Mouse (Mus musculus) embryonic facial prominence, embryonic 10.5 days (tissue): ENCODE results near the gene Csnk1g1. TPM values are rescaled to one million over a fixed set of nuclear protein-coding genes. Genes with fewer than 3 reads are reported as not detected.

ENCODE experiments used
- DNase-seq: peaks from one replicate; pipeline ENCODE4 v3.0.0-alpha.2; 2017; ENCODE audit warnings: low spot score
- H3K27ac ChIP-seq: fragments of 300-500 bp; sonication (generic); replicated peaks from 2 replicates; pipeline ENCODE4 v1.5.1; 2016; ENCODE audit warnings: mild to moderate bottlenecking
- H3K27me3 ChIP-seq: fragments of 300-500 bp; sonication (generic); replicated peaks from 2 replicates; pipeline ENCODE4 v1.6.1; 2016; ENCODE audit warnings: low read depth, mild to moderate bottlenecking; ENCODE audit not compliant: poor library complexity, severe bottlenecking
- H3K36me3 ChIP-seq: fragments of 300-500 bp; sonication (generic); replicated peaks from 2 replicates; pipeline ENCODE4 v1.6.1; 2016; ENCODE audit warnings: mild to moderate bottlenecking, moderate library complexity
- H3K4me1 ChIP-seq: fragments of 300-500 bp; sonication (generic); 2 replicates; pipeline ENCODE4 v1.6.1; 2016
- H3K4me3 ChIP-seq: fragments of 300-500 bp; sonication (generic); 2 replicates; pipeline ENCODE4 v1.5.1; 2016; ENCODE audit warnings: mild to moderate bottlenecking, moderate library complexity
- H3K9me3 ChIP-seq: fragments of 300-500 bp; sonication (generic); 2 replicates; pipeline ENCODE4 v1.6.1; 2016; ENCODE audit warnings: mild to moderate bottlenecking
- WGBS: fragments of 180-500 bp; shearing (Covaris S2); methylation state at CpG from one replicate; pipeline ENCODE4 v1.1.7; 2016; 5-methylcytosine and 5-hydroxymethylcytosine counted together
- polyA plus RNA-seq: library from polyadenylated mRNA; unstranded; fragments of >200 nt; fragmentation: Nextera tagmentation; extraction: Ambion mirVana; gene quantifications from 2 replicates; pipeline ENCODE4 v1.2.1, GENCODE M21; 2016

Csnk1g1 gene
- polyA plus RNA-seq, 1 experiment from 2014 or later = 19.4 TPM

- H3K9me3 ChIP-seq = no peaks in the 10 kb centered on the region
- H3K4me3 ChIP-seq = no peak overlapping the region
- 83% methylated on average over 3 of the region's 3 CpGs for WGBS
- H3K36me3 ChIP-seq = peaks cover 12% of the 10 kb centered on the region
- peaks cover 16% of the 10 kb centered on the region for H3K4me1 ChIP-seq
- no peaks in the 10 kb centered on the region for H3K27me3 ChIP-seq
- H3K27ac ChIP-seq = no peak overlapping the region
- no peak for DNase-seq
Observed at GRCm38 (mm10) chr9:66080804-66081459, 172.2 kb downstream of the Csnk1g1 start.

DNA sequence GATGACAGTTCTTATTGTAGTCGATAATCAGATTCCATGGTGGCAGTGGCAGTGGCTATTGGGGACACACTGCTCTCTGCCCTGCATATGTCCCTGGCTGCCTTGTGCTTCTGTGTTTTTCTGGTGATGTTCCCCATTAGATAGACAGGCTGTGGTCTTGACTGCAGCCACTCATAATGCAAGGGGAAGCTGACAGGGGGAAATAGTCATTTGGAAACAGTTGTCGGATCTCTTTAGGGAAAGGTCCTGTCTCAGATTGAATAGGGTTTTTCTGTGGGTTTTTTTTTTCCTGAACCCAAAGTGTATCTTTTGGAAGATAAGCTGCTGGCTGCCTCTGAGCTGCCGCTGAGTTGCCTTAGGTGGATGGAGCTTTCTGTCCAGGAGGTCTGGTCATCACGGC is 173.3 kb downstream of the Csnk1g1 start:
- Histone ChIP-seq H3K27me3 (no peaks in the 10 kb centered on the region), H3K4me1 (peaks cover 16% of the 10 kb centered on the region), H3K27ac (no peak overlapping the region), H3K4me3 (no peak overlapping the region), H3K9me3 (no peaks in the 10 kb centered on the region), H3K36me3 (peaks cover 22% of the 10 kb centered on the region)
- DNase-seq = no peak
- WGBS = 85% methylated on average over 4 of the region's 4 CpGs

DNA sequence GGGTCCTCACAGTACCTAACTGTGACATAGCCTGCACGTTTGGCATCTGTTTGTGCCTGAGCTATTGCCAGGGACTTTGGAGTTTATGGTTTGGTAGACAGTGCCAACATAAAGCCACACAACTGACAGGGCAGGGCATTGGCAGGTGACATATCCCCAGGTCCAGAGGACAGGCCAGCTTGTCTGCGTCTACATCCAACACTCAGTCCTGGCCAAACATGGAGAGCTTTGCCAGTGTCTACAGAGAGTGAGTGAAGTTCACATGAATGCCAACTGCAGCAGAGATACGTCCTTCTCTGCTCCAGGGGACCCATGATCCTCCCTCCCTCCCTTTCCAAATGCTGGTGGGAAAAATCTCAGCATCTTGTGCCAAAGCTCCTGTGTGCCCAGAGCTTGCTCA is 175.4 kb downstream of the Csnk1g1 start:
- WGBS = 89% methylated on average over 3 of the region's 3 CpGs

DNA sequence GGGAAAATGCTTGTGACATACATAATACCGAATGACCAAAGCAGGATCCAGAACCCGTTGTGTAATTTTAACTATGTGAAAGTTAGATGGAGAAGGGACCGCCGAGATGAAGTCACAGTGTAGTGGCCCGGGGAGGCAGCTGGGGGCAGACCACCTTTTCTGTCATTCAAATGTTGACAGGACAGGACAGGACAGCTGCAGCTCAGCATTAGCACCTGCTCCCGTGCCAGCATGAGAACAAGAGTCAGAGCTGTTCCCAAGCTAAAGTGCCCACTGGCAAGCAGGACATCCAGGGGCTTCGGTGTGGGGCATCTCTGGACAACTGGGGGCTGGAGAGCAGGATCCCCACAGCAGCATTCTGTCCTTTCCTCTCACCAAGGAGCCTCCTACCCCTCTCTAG is 178.3 kb downstream of the Csnk1g1 start:
- H3K4me3 ChIP-seq = no peak overlapping the region
- H3K36me3 ChIP-seq = peaks cover 72% of the 10 kb centered on the region
- WGBS = 93% methylated on average over 7 of the region's 7 CpGs
- no peak for DNase-seq
- no peaks in the 10 kb centered on the region for H3K9me3 ChIP-seq
- H3K27me3 ChIP-seq = no peaks in the 10 kb centered on the region
- H3K27ac ChIP-seq = no peak overlapping the region
- H3K4me1 ChIP-seq = peaks cover 22% of the 10 kb centered on the region

More for the DNA sequence above, 175.4 kb downstream of the Csnk1g1 start:
- Histone ChIP-seq H3K9me3 (no peaks in the 10 kb centered on the region), H3K27me3 (no peaks in the 10 kb centered on the region), H3K4me3 (no peak overlapping the region), H3K36me3 (peaks cover 44% of the 10 kb centered on the region), H3K4me1 (peaks cover 15% of the 10 kb centered on the region), H3K27ac (no peak overlapping the region)
- no peak for DNase-seq

DNA sequence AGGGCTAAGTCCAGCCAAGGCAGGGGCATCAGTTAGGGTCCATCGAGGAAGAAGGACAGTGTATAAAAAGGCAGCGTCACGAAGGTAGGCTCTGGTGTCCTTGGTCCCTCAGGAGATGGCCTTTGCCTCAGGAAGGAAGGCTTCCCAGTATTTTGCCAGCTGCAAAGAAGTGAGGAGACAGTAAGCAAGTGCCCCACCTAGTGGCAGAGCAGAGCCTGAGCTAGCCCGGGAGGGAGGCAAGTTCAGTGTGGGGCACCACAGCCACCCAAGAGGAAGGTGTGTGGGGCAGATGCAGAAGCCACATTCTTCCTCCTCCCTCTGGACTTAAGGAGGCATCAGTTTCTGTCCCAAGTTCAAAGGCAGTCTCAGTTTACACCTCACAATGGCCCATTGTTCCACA is 179.7 kb downstream of the Csnk1g1 start:
- WGBS = 33% methylated on average over 4 of the region's 4 CpGs
- no peak overlapping the region for H3K27ac ChIP-seq
- no peaks in the 10 kb centered on the region for H3K9me3 ChIP-seq
- H3K4me1 ChIP-seq = peaks cover 31% of the 10 kb centered on the region
- peak; percentile 71 for DNase-seq
- H3K27me3 ChIP-seq = no peaks in the 10 kb centered on the region
- H3K36me3 ChIP-seq = peaks cover 86% of the 10 kb centered on the region
- no peak overlapping the region for H3K4me3 ChIP-seq

DNA sequence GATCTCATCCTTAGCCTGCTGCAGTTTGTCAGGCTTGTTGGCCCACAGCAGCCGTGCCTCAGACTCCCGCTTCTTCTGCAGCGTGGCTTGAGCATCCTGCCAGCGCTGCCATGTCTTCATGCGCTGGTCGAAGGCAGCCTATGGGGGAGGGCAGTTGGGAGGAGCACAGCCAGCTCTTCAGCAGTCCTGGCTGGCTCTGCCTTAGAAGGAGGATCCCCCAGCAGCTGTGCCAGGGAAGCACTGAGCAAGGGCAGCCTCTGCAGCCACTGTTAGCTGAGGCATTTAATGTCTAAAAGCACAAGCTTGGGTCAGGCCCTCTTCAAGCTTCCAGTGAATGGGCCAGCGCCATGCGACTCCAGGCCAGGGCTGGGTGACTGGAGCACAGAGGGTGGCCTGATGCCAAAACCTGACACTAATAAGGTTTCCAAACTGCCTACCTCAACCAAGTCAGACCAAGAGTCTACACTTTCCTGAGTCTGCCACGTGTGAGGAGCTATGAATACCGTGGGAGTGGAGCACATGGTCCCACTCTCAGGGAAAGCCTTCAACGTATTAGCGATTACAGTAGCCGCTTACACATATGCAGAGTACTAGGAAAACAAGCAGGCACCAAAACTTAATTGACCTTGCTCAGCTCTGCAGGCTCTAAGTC is 182.0 kb downstream of the Csnk1g1 start:
- H3K36me3 ChIP-seq = peaks cover 99% of the 10 kb centered on the region
- H3K27ac ChIP-seq = no peak overlapping the region
- DNase-seq = no peak

GRCm38 (mm10) chr9:66091327-66092231 is 182.9 kb downstream of the Csnk1g1 start:
- Histone ChIP-seq H3K9me3 (no peaks in the 10 kb centered on the region), H3K36me3 (peaks cover 99% of the 10 kb centered on the region), H3K4me3 (no peak overlapping the region), H3K27ac (0 out of 2 replicates have a peak overlapping the region, but pooled peaks have one; percentile 15), H3K4me1 (peaks cover 31% of the 10 kb centered on the region), H3K27me3 (no peaks in the 10 kb centered on the region)
- WGBS = 74% methylated on average over 6 of the region's 6 CpGs
- no peak for DNase-seq

More for the DNA sequence above, 182.0 kb downstream of the Csnk1g1 start:
- H3K9me3 ChIP-seq = no peaks in the 10 kb centered on the region
- H3K4me1 ChIP-seq = peaks cover 31% of the 10 kb centered on the region
- H3K27me3 ChIP-seq = no peaks in the 10 kb centered on the region
- H3K4me3 ChIP-seq = no peak overlapping the region
- 93% methylated on average over 13 of the region's 13 CpGs for WGBS

- Histone ChIP-seq H3K36me3 (peaks cover 99% of the 10 kb centered on the region), H3K27ac (no peak overlapping the region), H3K9me3 (no peaks in the 10 kb centered on the region), H3K4me1 (peaks cover 31% of the 10 kb centered on the region), H3K27me3 (no peaks in the 10 kb centered on the region), H3K4me3 (no peak overlapping the region)
- WGBS = 74% methylated on average over 2 of the region's 2 CpGs
- DNase-seq = no peak
Observed at GRCm38 (mm10) chr9:66092664-66093063, 183.9 kb downstream of the Csnk1g1 start.

Other genes with a start within 250 kb of the Csnk1g1 start
- 251 and 270 TPM in 2 replicates for gene Oaz2, start 240.9 kb upstream of the Csnk1g1 start, polyA plus RNA-seq
- 6.9 and 7.0 TPM in 2 replicates for gene Zfp609, start 81.4 kb upstream of the Csnk1g1 start, polyA plus RNA-seq
- 345 and 346 TPM in 2 replicates for gene Pclaf, start 18.7 kb upstream of the Csnk1g1 start, polyA plus RNA-seq
- 31.7 and 34.1 TPM in 2 replicates for gene Trip4, start 130 bp upstream of the Csnk1g1 start, polyA plus RNA-seq
- gene Ppib, start 151.3 kb downstream of the Csnk1g1 start, polyA plus RNA-seq = 471 and 486 TPM in 2 replicates
- 3.6 and 3.7 TPM in 2 replicates for gene Snx22, start 160.8 kb downstream of the Csnk1g1 start, polyA plus RNA-seq
- gene Snx1, start 217.7 kb downstream of the Csnk1g1 start, polyA plus RNA-seq = 124 and 129 TPM in 2 replicates
- gene Ciao2a, start 217.7 kb downstream of the Csnk1g1 start, polyA plus RNA-seq = 159 and 162 TPM in 2 replicates
- gene Dapk2, start 249.3 kb downstream of the Csnk1g1 start, polyA plus RNA-seq = 5.3 and 5.8 TPM in 2 replicates